Mouse (Mus musculus) ES-E14 (cell line): ENCODE measurements at regions not wholly inside any gene's neighbourhood (a gene's known extent, or its start where the extent isn't known, plus 50 kb on each side); places are given as distances from the start of the nearest gene placed in this dataset.
A peak's percentile ranks its signal among the peaks of the same experiment; 100 is the strongest.

Source experiments
- DNase-seq: peaks from one replicate; pipeline ENCODE4 v3.0.0-alpha.2; 2013; ENCODE audit warnings: low read depth, low spot score
- H3K27ac ChIP-seq: 2 replicates; pipeline ENCODE4 v1.5.1; 2012; ENCODE audit warnings: low read depth, mild to moderate bottlenecking, low read length, moderate library complexity, mixed read lengths; ENCODE audit not compliant: poor library complexity, insufficient read depth, severe bottlenecking
- H3K36me3 ChIP-seq: 2 replicates; pipeline ENCODE4 v1.6.1; 2012; ENCODE audit warnings: mild to moderate bottlenecking, low read length, moderate library complexity, mixed read lengths; ENCODE audit not compliant: control insufficient read depth, poor library complexity, insufficient read depth, severe bottlenecking
- H3K4me1 ChIP-seq, 2 experiments: fragments of 150-350 bp in 1 of 2; sonication (generic) in 1 of 2; 2 replicates each; pipeline ENCODE4 v1.6.1; 2012; ENCODE audit warnings: low read length in 2 of 2, mild to moderate bottlenecking in 1 of 2, mixed read lengths in 1 of 2; ENCODE audit not compliant: control insufficient read depth in 2 of 2, insufficient read depth in 2 of 2, poor library complexity in 1 of 2
- H3K4me3 ChIP-seq, 2 experiments: fragments of 150-350 bp in 1 of 2; sonication (generic) in 1 of 2; 2 replicates each; pipeline ENCODE4 v1.5.1; 2012; ENCODE audit warnings: low read length in 2 of 2, low read depth in 1 of 2, mild to moderate bottlenecking in 1 of 2, mixed read lengths in 1 of 2; ENCODE audit not compliant: insufficient read depth in 1 of 2, poor library complexity in 1 of 2, severe bottlenecking in 1 of 2
- H3K9ac ChIP-seq: 2 replicates; pipeline ENCODE4 v1.6.1; 2012; ENCODE audit warnings: low read depth, mild to moderate bottlenecking, low read length, mixed read lengths; ENCODE audit not compliant: poor library complexity, insufficient read depth, severe bottlenecking
- H3K9me3 ChIP-seq: fragments of 150-350 bp; sonication (generic); 2 replicates; pipeline ENCODE4 v1.6.1; 2012; ENCODE audit warnings: low read depth, mild to moderate bottlenecking, low read length; ENCODE audit not compliant: control insufficient read depth, insufficient read depth
- CHD2 ChIP-seq: IDR thresholded peaks from 2 replicates; pipeline ENCODE4 v1.6.1; 2014; ENCODE audit warnings: mild to moderate bottlenecking, low read depth, low read length, inconsistent platforms
- HCFC1 ChIP-seq: IDR thresholded peaks from 2 replicates; pipeline ENCODE4 v1.6.1; 2012; ENCODE audit warnings: low read length, inconsistent platforms, borderline replicate concordance; ENCODE audit not compliant: insufficient read depth
- MAFK ChIP-seq: IDR thresholded peaks from 2 replicates; pipeline ENCODE4 v1.6.1; 2014; ENCODE audit warnings: mild to moderate bottlenecking, low read depth, low read length, inconsistent platforms; ENCODE audit not compliant: insufficient read depth
- ZC3H11A ChIP-seq: IDR thresholded peaks from 2 replicates; pipeline ENCODE4 v1.6.1; 2012; ENCODE audit warnings: low read depth, mild to moderate bottlenecking, inconsistent platforms, low read length, borderline replicate concordance
- ZNF384 ChIP-seq: IDR thresholded peaks from 2 replicates; pipeline ENCODE4 v1.6.1; 2012; ENCODE audit warnings: low read depth, low read length, inconsistent platforms
- in situ Hi-C, 2 experiments: fragments of 600-800 bp; cut with MboI; formaldehyde crosslinking; loops; one replicate each; pipeline ENCODE4 v1.15.1; 2025; ENCODE audit warnings: low sequenced_read_pairs in 2 of 2, inconsistent platforms in 1 of 2; ENCODE audit not compliant: unreplicated experiment in 2 of 2

GRCm38 (mm10) chr13:30041501-30042295, 55.8 kb upstream of the E2f3 start:
- Histone ChIP-seq H3K27ac (no peak overlapping the region), H3K4me1 (peaks cover 0 to 3% of the 10 kb centered on the region in 2 experiments; a peak in 2 of 4 replicates), H3K9ac (no peak overlapping the region), H3K4me3 (no peak overlapping the region), H3K9me3 (no peaks in the 10 kb centered on the region), H3K36me3 (no peaks in the 10 kb centered on the region)
- TF ChIP-seq ZNF384 (no peak), MAFK (no peak), HCFC1 (no peak), ZC3H11A (no peak), CHD2 (no peak)
- DNase-seq, result no peak
- in situ Hi-C loops, result no loop called here

GRCm38 (mm10) chr13:30040288-30040687, 54.4 kb upstream of the E2f3 start:
- no peak overlapping the region for H3K9ac ChIP-seq
- in situ Hi-C loops, result no loop called here
- no peaks in the 10 kb centered on the region; a peak in 1 of 4 replicates for H3K4me1 ChIP-seq
- H3K27ac ChIP-seq, result no peak overlapping the region
- no peak for DNase-seq
- no peaks in the 10 kb centered on the region for H3K36me3 ChIP-seq
- no peak overlapping the region for H3K4me3 ChIP-seq
- no peak for TF ChIP-seq HCFC1
- H3K9me3 ChIP-seq, result no peaks in the 10 kb centered on the region

GRCm38 (mm10) chr13:30039791-30040190, 53.9 kb upstream of the E2f3 start:
- TF ChIP-seq MAFK (no peak), ZNF384 (no peak), HCFC1 (no peak)
- Histone ChIP-seq H3K36me3 (no peaks in the 10 kb centered on the region), H3K27ac (no peak overlapping the region), H3K4me1 (no peaks in the 10 kb centered on the region; a peak in 1 of 4 replicates), H3K9me3 (no peaks in the 10 kb centered on the region), H3K4me3 (no peak overlapping the region), H3K9ac (no peak overlapping the region)
- in situ Hi-C loops, result no loop called here
- DNase-seq, result no peak

- Histone ChIP-seq H3K9ac (no peak overlapping the region), H3K36me3 (no peaks in the 10 kb centered on the region), H3K4me3 (no peak overlapping the region), H3K27ac (no peak overlapping the region), H3K9me3 (no peaks in the 10 kb centered on the region), H3K4me1 (no peaks in the 10 kb centered on the region)
- peak; percentile 15 for DNase-seq
- TF ChIP-seq ZNF384, result no peak
- TF ChIP-seq HCFC1, result no peak
- no peak for TF ChIP-seq MAFK
- no peak for TF ChIP-seq CHD2
- no peak for TF ChIP-seq ZC3H11A
- in situ Hi-C loops, result no loop called here
Measured at GRCm38 (mm10) chr13:30036561-30036960, 50.7 kb upstream of the E2f3 start.

- H3K9ac ChIP-seq, result no peak overlapping the region
- no peaks in the 10 kb centered on the region for H3K36me3 ChIP-seq
- H3K4me1 ChIP-seq, result no peaks in the 10 kb centered on the region
- in situ Hi-C loops, result no loop called here
- no peaks in the 10 kb centered on the region for H3K9me3 ChIP-seq
- TF ChIP-seq MAFK (no peak), ZC3H11A (no peak), ZNF384 (no peak), CHD2 (no peak), HCFC1 (no peak)
- no peak overlapping the region for H3K4me3 ChIP-seq
- DNase-seq, result no peak
- H3K27ac ChIP-seq, result no peak overlapping the region
Measured at GRCm38 (mm10) chr13:30036071-30036470, 50.2 kb upstream of the E2f3 start.
